Mouse (Mus musculus) embryonic fibroblast, embryonic 13.5 days (primary cell): Measurements from ENCODE around the gene Aph1c.

Experiments
- CTCF ChIP-seq: IDR thresholded peaks from 2 replicates; pipeline ENCODE4 v1.5.1; 2011; ENCODE audit warnings: mild to moderate bottlenecking, control low read depth, low read length, moderate library complexity, borderline replicate concordance; ENCODE audit not compliant: insufficient read depth
- POLR2A ChIP-seq: IDR thresholded peaks from 2 replicates; pipeline ENCODE4 v1.6.1; 2011; ENCODE audit warnings: low read depth, mild to moderate bottlenecking, control low read depth, low read length, moderate library complexity

DNA sequence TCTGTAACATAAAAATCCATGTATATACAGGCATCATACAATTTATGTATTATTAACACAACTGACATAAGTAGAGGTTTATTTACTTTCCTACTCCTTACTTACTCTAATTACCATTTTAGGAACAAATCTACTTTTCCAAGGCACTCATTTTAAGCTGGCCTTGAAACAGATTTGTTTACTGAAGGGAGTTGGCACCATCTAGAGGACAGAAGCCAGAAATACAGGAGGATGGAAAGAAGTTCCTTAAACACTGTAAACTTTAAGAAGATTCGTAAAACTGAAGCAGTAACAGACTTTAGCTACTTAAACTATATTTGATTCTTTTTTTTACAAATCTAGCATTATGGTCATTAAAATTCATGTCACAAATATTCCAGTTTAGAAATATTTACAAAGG lies 8.5 kb downstream of the Aph1c start:
- TF ChIP-seq POLR2A (no peak), CTCF (no peak)
